In the genomic region with DNA sequence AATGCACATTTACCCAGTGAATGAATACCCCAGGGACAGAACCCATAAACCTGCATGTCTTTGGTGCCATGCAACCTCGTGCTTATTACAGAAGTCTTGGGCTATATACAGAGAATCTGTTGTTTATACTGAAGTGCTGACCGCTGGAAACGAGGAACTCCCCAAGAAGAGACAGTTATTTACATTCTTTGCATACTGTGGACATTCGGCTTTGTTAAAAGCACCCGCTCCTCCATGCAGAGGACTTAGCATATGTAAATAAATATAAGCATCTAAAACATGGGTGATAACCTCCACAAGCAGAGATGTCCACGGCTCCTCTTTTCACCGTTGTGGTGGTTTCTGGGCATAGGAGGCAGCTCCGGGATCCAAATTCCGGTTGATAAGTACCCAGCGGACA, we compare ENCODE assay signal across 24 mouse cellular contexts.
DNase-seq lines count a peak whose midpoint lies in the region; ATAC-seq and TF ChIP-seq lines count a peak whose summit lies in the region.
"Had no signal": no experiment of that assay in that cellular context is flagged by ENCODE, and none has a peak within 500 bp of the region (broad histone marks: within the 10 kb centered on the region; RNA-seq: fewer than 3 reads in every experiment).

No protein-coding gene starts in this region.

- H3K4me1 ChIP-seq in heart, adult 2 months (ENCODE audit: control insufficient read depth, insufficient read depth, low read length) = no peaks in the 10 kb centered on the region
- H3K4me1 ChIP-seq in lung, embryonic 14.5 days (ENCODE audit: insufficient read depth) = peaks cover 9% of the 10 kb centered on the region; the same call in 1 of the 2 replicates
- no peaks in the 10 kb centered on the region for H3K4me1 ChIP-seq in lung, adult 2 months (ENCODE audit: control insufficient read depth, insufficient read depth, low read length)
- H3K4me1 ChIP-seq in lung, embryonic 16.5 days (replicated peaks; ENCODE audit: control insufficient read depth, insufficient read depth, low read length) = peaks cover 19% of the 10 kb centered on the region
- H3K4me1 ChIP-seq: embryonic facial prominence, embryonic 12.5 days; forebrain, embryonic 15.5 days had no signal

- no peaks in the 10 kb centered on the region for H3K36me3 ChIP-seq in heart, adult 2 months (ENCODE audit: control insufficient read depth, insufficient read depth, low read length)
- H3K36me3 ChIP-seq in lung, embryonic 14.5 days (ENCODE audit: insufficient read depth) = peaks cover 20% of the 10 kb centered on the region; the same call in 1 of the 2 replicates
- H3K36me3 ChIP-seq in lung, embryonic 16.5 days (ENCODE audit: control insufficient read depth, insufficient read depth, low read length) = no peaks in the 10 kb centered on the region
- H3K36me3 ChIP-seq: embryonic facial prominence, embryonic 10.5 days; embryonic facial prominence, embryonic 12.5 days; forebrain, embryonic 15.5 days; G1E had no signal

- H3K9ac ChIP-seq in heart, adult 2 months (ENCODE audit: low read depth, low read length) = no peak overlapping the region
- H3K9ac ChIP-seq in lung, embryonic 14.5 days = no peak overlapping the region
- H3K9ac ChIP-seq in lung, embryonic 16.5 days (ENCODE audit: low read length) = no peak overlapping the region
- H3K9ac ChIP-seq: embryonic facial prominence, embryonic 12.5 days; forebrain, embryonic 13.5 days; forebrain, embryonic 15.5 days had no signal

- DNase-seq in heart, adult 11 months = peak; percentile 52
- no peak for DNase-seq in heart, adult 2 months
- DNase-seq in lung, embryonic 14.5 days = peak; percentile 65
- no peak for DNase-seq in lung, adult 2 months
- DNase-seq in lung, adult 18-20 months = no peak
- DNase-seq: adrenal gland, adult 8-10 months; adrenal gland, postnatal 14 days; adrenal gland, postnatal 36 days; B cell, adult 2 months; cerebellum, adult 11-12 months; cerebellum, adult 2 months; cerebellum, adult 9-10 months; cerebellum, postnatal 10 days; cerebellum, postnatal 25 days had no signal

- intact Hi-C loops in heart, adult 2 months (cut with DNase I) = no loop called here

- TF ChIP-seq EP300 in heart, adult 2 months (IDR thresholded peaks at IDR 0.05; ENCODE audit: insufficient read depth, low read depth, low read length) = no peak

- H3K4me3 ChIP-seq in heart, adult 2 months = no peak overlapping the region
- no peak overlapping the region for H3K4me3 ChIP-seq in lung, embryonic 14.5 days (ENCODE audit: low read depth, low read length)
- H3K4me3 ChIP-seq in lung, adult 2 months (replicated peaks; ENCODE audit: extremely low read depth, low read depth, low read length) = no peak overlapping the region
- H3K4me3 ChIP-seq in lung, embryonic 16.5 days (ENCODE audit: low read length) = no peak overlapping the region
- H3K4me3 ChIP-seq: embryonic facial prominence, embryonic 10.5 days; embryonic facial prominence, embryonic 12.5 days; forebrain, embryonic 13.5 days; forebrain, embryonic 15.5 days had no signal

- no peak for TF ChIP-seq CTCF in heart, adult 2 months (IDR thresholded peaks at IDR 0.05)
- no peak for TF ChIP-seq CTCF in lung, embryonic 14.5 days (IDR thresholded peaks at IDR 0.05; ENCODE audit: low read depth)
- no peak for TF ChIP-seq CTCF in lung, adult 2 months (IDR thresholded peaks at IDR 0.05; ENCODE audit: insufficient read depth, low read length)

- H3K27ac ChIP-seq in heart, adult 2 months = no peak overlapping the region
- no peak overlapping the region for H3K27ac ChIP-seq in lung, embryonic 14.5 days (ENCODE audit: low read depth)
- peak overlapping the region; percentile 58 for H3K27ac ChIP-seq in lung, embryonic 16.5 days (ENCODE audit: low read length)
- H3K27ac ChIP-seq: embryonic facial prominence, embryonic 10.5 days; embryonic facial prominence, embryonic 12.5 days; forebrain, embryonic 13.5 days; forebrain, embryonic 15.5 days had no signal

- no peaks in the 10 kb centered on the region for H3K27me3 ChIP-seq in heart, adult 2 months (ENCODE audit: control insufficient read depth, insufficient read depth, low read length)
- H3K27me3 ChIP-seq in lung, embryonic 14.5 days (ENCODE audit: insufficient read depth, low read length) = no peaks in the 10 kb centered on the region
- no peaks in the 10 kb centered on the region for H3K27me3 ChIP-seq in lung, embryonic 16.5 days (ENCODE audit: control insufficient read depth, insufficient read depth, low read depth, low read length)
- H3K27me3 ChIP-seq: CH12.LX; embryonic facial prominence, embryonic 12.5 days; forebrain, embryonic 13.5 days; forebrain, embryonic 15.5 days; Patski had no signal

- 82% methylated on average over 10 of the region's 10 CpGs for WGBS in heart, adult 2 months
- WGBS in lung, embryonic 14.5 days = 27% methylated on average over 10 of the region's 10 CpGs
- WGBS in lung, adult 2 months = 50% methylated on average over 10 of the region's 10 CpGs
- 30% methylated on average over 10 of the region's 10 CpGs for WGBS in lung, embryonic 16.5 days

- H3K4me2 ChIP-seq in lung, embryonic 14.5 days = no peak overlapping the region
- H3K4me2 ChIP-seq in lung, embryonic 16.5 days (ENCODE audit: low read depth, low read length) = no peak overlapping the region
- H3K4me2 ChIP-seq: embryonic facial prominence, embryonic 12.5 days; forebrain, embryonic 13.5 days; forebrain, embryonic 15.5 days had no signal

- H3K9me3 ChIP-seq in lung, embryonic 14.5 days (ENCODE audit: low read depth, low read length) = no peaks in the 10 kb centered on the region
- no peaks in the 10 kb centered on the region for H3K9me3 ChIP-seq in lung, embryonic 16.5 days (ENCODE audit: control insufficient read depth, low read length)
- H3K9me3 ChIP-seq: embryonic facial prominence, embryonic 10.5 days; embryonic facial prominence, embryonic 12.5 days; forebrain, embryonic 13.5 days; forebrain, embryonic 15.5 days had no signal

- H3K79me2 ChIP-seq in heart, adult 2 months (replicated peaks; ENCODE audit: control insufficient read depth, insufficient read depth, low read length) = no peaks in the 10 kb centered on the region

- TF ChIP-seq POLR2A in heart, adult 2 months (IDR thresholded peaks at IDR 0.05; ENCODE audit: insufficient read depth, low read depth, low read length) = no peak
- TF ChIP-seq POLR2A in lung, adult 2 months (IDR thresholded peaks at IDR 0.05; ENCODE audit: borderline replicate concordance, extremely low read depth, low read depth, low read length) = no peak

- peak; percentile 62 for ATAC-seq in lung, embryonic 14.5 days (ENCODE audit: insufficient read depth)
- peak; percentile 62 for ATAC-seq in lung, embryonic 16.5 days (ENCODE audit: low read depth)
- ATAC-seq: activated CD4-positive, CD25-positive, alpha-beta regulatory T cell, adult 4 months; CD4-positive, CD25-positive, alpha-beta regulatory T cell, adult 4 months; forebrain, embryonic 13.5 days; forebrain, embryonic 15.5 days; Patski had no signal

Comparison
In these comparisons a context has a peak if more than half of its experiments do, and no peak if none do; other contexts are left out.
1. DNase-seq: peak in heart, adult 11 months (single experiment) and lung, embryonic 14.5 days (single experiment); none in heart, adult 2 months (0 of 2), lung, adult 2 months (single experiment) and lung, adult 18-20 months (0 of 2).